Mouse (Mus musculus) cortical plate, adult 2 months (tissue): ENCODE data around the gene Ero1l. TPM values are rescaled to one million over a fixed set of nuclear protein-coding genes. Genes with fewer than 3 reads are reported as not detected.

Experiments
- H3K27ac ChIP-seq: fragments of 200-500 bp; 2 replicates; pipeline ENCODE4 v1.5.1; 2012; ENCODE audit warnings: low read length, control low read depth, inconsistent platforms; ENCODE audit not compliant: insufficient read depth
- H3K4me1 ChIP-seq: fragments of 200-500 bp; 2 replicates; pipeline ENCODE4 v1.6.1; 2011; ENCODE audit warnings: low read length; ENCODE audit not compliant: control insufficient read depth, insufficient read depth
- H3K4me3 ChIP-seq: fragments of 200-500 bp; 2 replicates; pipeline ENCODE4 v1.5.1; 2011; ENCODE audit warnings: mild to moderate bottlenecking, low read length, control low read depth; ENCODE audit not compliant: insufficient read depth
- CTCF ChIP-seq: fragments of 200-500 bp; IDR thresholded peaks from 2 replicates; pipeline ENCODE4 v1.5.1; 2011; ENCODE audit warnings: mild to moderate bottlenecking, control low read depth, low read length; ENCODE audit not compliant: insufficient read depth; ENCODE audit errors: extremely low read depth
- POLR2A ChIP-seq: fragments of 200-500 bp; IDR thresholded peaks from 2 replicates; pipeline ENCODE4 v1.6.1; 2011; ENCODE audit warnings: mild to moderate bottlenecking, low read length, control low read depth; ENCODE audit not compliant: insufficient read depth; ENCODE audit errors: extremely low read depth
- polyA plus RNA-seq: library from polyadenylated mRNA; depleted of rRNA; stranded (reverse); fragments of >200 nt; gene quantifications from 2 replicates; pipeline ENCODE4 v1.2.3, GENCODE M21; 2012; rRNA removed

The Ero1l gene
- polyA plus RNA-seq, 1 experiment, result 27.2 TPM

DNA sequence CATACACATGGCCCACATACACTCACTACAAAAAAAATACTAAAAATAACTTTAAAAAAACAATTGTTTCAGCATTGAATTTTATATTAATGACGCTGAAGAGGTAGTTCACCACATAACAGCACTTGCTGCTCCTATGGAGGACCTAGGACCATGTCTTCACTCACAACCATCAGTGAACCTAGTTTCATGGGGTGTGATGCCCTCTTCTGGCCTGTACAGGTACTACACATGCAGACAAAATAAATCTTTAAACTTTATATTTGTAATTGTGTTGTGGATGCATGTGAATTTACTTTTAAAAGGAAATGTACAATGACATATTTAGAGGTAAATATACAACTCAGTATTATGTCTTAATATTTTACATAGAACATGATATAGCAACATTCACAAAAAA, 77.0 kb downstream of the Ero1l start:
- H3K27ac ChIP-seq, result no peak overlapping the region
- TF ChIP-seq CTCF, result peak; percentile 32; the same call in 1 of the 2 replicates
- TF ChIP-seq POLR2A, result no peak
- H3K4me3 ChIP-seq, result no peak overlapping the region

GRCm38 (mm10) chr14:45239042-45239441, 79.5 kb downstream of the Ero1l start:
- H3K27ac ChIP-seq, result no peak overlapping the region
- TF ChIP-seq CTCF (no peak), POLR2A (no peak)
- no peaks in the 10 kb centered on the region for H3K4me1 ChIP-seq
- no peak overlapping the region for H3K4me3 ChIP-seq

More for the DNA sequence above, 77.0 kb downstream of the Ero1l start:
- no peaks in the 10 kb centered on the region for H3K4me1 ChIP-seq

Other genes starting within 250 kb of the Ero1l start
- 29.4 and 29.9 TPM in 2 replicates for gene Gpr137c, start 99.1 kb downstream of the Ero1l start, polyA plus RNA-seq
- gene Txndc16, start 98.4 kb downstream of the Ero1l start, polyA plus RNA-seq, result 42.3 and 43.5 TPM in 2 replicates
- gene Psmc6, start 11.0 kb upstream of the Ero1l start, polyA plus RNA-seq, result 87.2 and 88.7 TPM in 2 replicates
- 13.0 and 14.7 TPM in 2 replicates for gene Styx, start 32.3 kb upstream of the Ero1l start, polyA plus RNA-seq
- gene Gnpnat1, start 86.1 kb upstream of the Ero1l start, polyA plus RNA-seq, result 11.5 and 11.8 TPM in 2 replicates
- 102 and 108 TPM in 2 replicates for gene Fermt2, start 211.3 kb upstream of the Ero1l start, polyA plus RNA-seq